Mouse (Mus musculus) small intestine, adult 2 months (tissue): ENCODE data around the gene D430041D05Rik. TPM values are rescaled to one million over a fixed set of nuclear protein-coding genes. Genes with fewer than 3 reads are reported as not detected.

Source experiments
- H3K27ac ChIP-seq: fragments of 200-500 bp; 2 replicates; pipeline ENCODE4 v1.5.1; 2012; ENCODE audit warnings: low read depth, low read length, control low read depth, inconsistent platforms; ENCODE audit not compliant: insufficient read depth
- H3K27me3 ChIP-seq: fragments of 200-500 bp; 2 replicates; pipeline ENCODE4 v1.6.1; 2012; ENCODE audit warnings: mild to moderate bottlenecking, moderate library complexity, low read length, inconsistent platforms; ENCODE audit not compliant: control insufficient read depth, insufficient read depth
- H3K36me3 ChIP-seq: fragments of 200-500 bp; 2 replicates; pipeline ENCODE4 v1.6.1; 2012; ENCODE audit warnings: mild to moderate bottlenecking, low read length, control low read depth, inconsistent platforms; ENCODE audit not compliant: control insufficient read depth, insufficient read depth
- H3K4me1 ChIP-seq: fragments of 200-500 bp; 2 replicates; pipeline ENCODE4 v1.6.1; 2012; ENCODE audit warnings: low read length, inconsistent platforms, mixed read lengths; ENCODE audit not compliant: control insufficient read depth, insufficient read depth, insufficient read length
- H3K4me3 ChIP-seq: fragments of 200-500 bp; 2 replicates; pipeline ENCODE4 v1.5.1; 2012; ENCODE audit warnings: low read depth, mild to moderate bottlenecking, control low read depth, inconsistent platforms, low read length, moderate library complexity
- CTCF ChIP-seq: fragments of 200-500 bp; IDR thresholded peaks from 2 replicates; pipeline ENCODE4 v1.5.1; 2012; ENCODE audit warnings: low read depth, mild to moderate bottlenecking, control low read depth, inconsistent platforms, low read length, moderate library complexity, mixed read lengths; ENCODE audit not compliant: insufficient replicate concordance, insufficient read length; ENCODE audit errors: extremely low read depth
- POLR2A ChIP-seq: fragments of 200-500 bp; IDR thresholded peaks from 2 replicates; pipeline ENCODE4 v1.6.1; 2012; ENCODE audit warnings: low read depth, mild to moderate bottlenecking, control low read depth, inconsistent platforms, low read length, moderate library complexity
- WGBS: fragments of 180-500 bp; shearing (Covaris S2); methylation state at CpG from one replicate; pipeline ENCODE4 v1.1.7; 2018; 5-methylcytosine and 5-hydroxymethylcytosine counted together
- polyA plus RNA-seq: library from polyadenylated mRNA; depleted of rRNA; stranded (reverse); fragments of >200 nt; gene quantifications from 2 replicates; pipeline ENCODE4 v1.2.3, GENCODE M21; 2012

The D430041D05Rik gene
- polyA plus RNA-seq, 1 experiment, result not detected

GRCm38 (mm10) chr2:104163978-104164487, 246.8 kb downstream of the D430041D05Rik start:
- TF ChIP-seq CTCF, result no peak
- no peak for TF ChIP-seq POLR2A
- no peak overlapping the region for H3K27ac ChIP-seq
- H3K27me3 ChIP-seq, result no peaks in the 10 kb centered on the region
- no peaks in the 10 kb centered on the region for H3K4me1 ChIP-seq
- WGBS, result 87% methylated on average over 4 of the region's 4 CpGs
- H3K36me3 ChIP-seq, result no peaks in the 10 kb centered on the region
- no peak overlapping the region for H3K4me3 ChIP-seq

GRCm38 (mm10) chr2:104163418-104163817, 247.4 kb downstream of the D430041D05Rik start:
- no peaks in the 10 kb centered on the region for H3K36me3 ChIP-seq
- TF ChIP-seq CTCF, result no peak
- TF ChIP-seq POLR2A, result no peak
- no peaks in the 10 kb centered on the region for H3K27me3 ChIP-seq
- 77% methylated on average over 7 of the region's 7 CpGs for WGBS
- no peak overlapping the region for H3K4me3 ChIP-seq
- no peaks in the 10 kb centered on the region for H3K4me1 ChIP-seq
- no peak overlapping the region for H3K27ac ChIP-seq

DNA sequence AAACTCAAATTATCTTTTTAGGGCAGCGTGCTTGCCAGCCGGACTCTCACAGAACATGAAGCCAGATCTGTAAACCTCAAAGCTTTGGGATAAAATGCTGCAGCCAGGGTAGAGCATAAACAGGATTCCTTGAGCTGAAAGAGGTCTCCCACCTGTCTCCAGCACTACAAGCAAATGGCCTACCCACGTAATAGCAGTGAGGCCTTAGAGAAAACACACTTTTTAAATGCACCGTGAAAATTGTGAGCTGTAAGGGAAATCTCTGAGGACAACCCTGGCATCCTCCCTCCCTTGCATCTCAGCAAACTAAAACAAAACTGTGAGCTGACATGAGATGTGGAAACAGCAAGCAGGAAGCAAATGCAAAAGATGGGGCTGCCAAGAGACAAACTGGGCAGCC, 253.0 kb downstream of the D430041D05Rik start:
- Histone ChIP-seq H3K4me1 (no peaks in the 10 kb centered on the region), H3K4me3 (no peak overlapping the region), H3K27me3 (no peaks in the 10 kb centered on the region), H3K36me3 (no peaks in the 10 kb centered on the region), H3K27ac (no peak overlapping the region)
- TF ChIP-seq POLR2A, result no peak
- WGBS, result 86% methylated on average over 4 of the region's 4 CpGs

DNA sequence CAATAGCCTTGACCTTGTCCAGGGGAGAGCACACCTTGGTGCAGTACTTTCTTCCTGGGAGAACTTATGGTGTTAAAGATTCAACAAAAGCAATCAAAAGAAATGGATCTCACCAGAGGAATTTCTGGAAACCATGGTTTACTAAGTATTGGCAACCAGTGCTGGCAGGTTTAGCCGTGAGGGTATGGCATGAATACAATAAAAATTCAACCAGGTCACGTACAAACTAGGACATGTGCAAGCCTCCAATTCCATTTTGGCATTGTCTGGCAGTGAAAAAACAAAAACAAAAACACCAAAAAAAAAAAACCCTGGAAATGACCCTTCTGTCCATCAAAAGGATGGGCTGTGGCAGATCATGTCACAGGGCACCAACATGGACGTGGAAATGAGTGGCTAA, 256.9 kb downstream of the D430041D05Rik start:
- Histone ChIP-seq H3K36me3 (no peaks in the 10 kb centered on the region), H3K4me3 (no peak overlapping the region), H3K27me3 (no peaks in the 10 kb centered on the region), H3K4me1 (no peaks in the 10 kb centered on the region), H3K27ac (no peak overlapping the region)
- WGBS, result 76% methylated on average over 3 of the region's 3 CpGs
- TF ChIP-seq POLR2A (no peak), CTCF (no peak)

DNA sequence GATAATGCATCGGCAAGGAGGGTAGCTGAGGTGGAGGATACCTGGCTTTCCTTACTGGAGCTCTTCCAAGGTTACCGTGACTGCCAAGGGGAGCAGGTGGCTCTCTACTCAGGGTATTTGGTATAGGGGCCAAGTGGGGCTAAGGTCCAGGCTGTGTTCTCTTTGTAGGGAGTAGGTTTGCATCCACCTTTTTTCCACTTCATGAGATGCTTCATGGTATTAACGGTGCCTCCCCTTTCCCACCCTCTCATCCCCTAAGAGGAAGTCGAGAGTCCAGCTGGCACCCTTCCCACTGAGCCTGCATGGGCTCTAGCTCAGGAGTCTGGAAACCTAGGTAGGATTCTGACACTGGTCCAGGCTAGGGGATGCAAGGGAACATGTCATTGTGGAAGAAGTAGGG, 257.5 kb downstream of the D430041D05Rik start:
- WGBS, result 29% methylated on average over 4 of the region's 4 CpGs

DNA sequence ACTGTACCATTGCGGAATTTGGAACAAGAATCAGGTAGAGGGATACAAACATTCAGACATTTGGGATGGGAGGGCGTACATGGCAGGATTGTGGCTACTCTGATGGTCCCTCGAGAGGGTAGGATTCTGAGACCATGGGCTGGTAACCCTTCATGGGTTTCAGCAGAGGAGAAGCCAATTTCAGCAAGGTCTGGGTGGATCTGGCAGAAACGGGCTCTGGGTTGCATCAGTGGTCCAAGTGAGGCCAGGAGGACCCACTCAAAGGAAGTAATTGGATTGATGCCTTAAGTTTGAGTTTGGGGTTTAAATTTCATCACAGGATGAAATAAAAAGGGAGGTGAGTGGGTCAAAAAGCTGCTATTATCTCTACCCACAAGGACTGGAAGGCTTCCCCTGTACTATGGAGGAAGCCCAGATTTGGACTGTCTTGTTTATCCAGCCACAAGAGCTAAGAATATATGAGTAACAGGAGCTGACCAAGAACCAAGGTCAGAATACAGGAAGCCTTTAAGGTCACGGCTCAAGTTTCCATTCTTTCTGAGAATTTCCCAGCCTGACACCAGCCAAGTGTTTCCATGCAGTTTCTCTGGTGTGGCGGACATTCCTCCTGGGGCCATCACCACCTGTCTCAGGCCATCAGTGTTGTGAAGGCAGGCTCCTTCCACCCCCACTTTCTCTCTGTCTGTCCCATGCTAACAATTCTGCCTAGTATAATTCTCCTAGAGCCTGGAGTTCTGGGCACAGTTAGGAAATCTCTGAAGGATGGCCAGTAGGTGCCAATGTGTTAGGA, 260.0 kb downstream of the D430041D05Rik start:
- no peaks in the 10 kb centered on the region for H3K27me3 ChIP-seq
- TF ChIP-seq POLR2A, result no peak
- TF ChIP-seq CTCF, result no peak
- H3K4me3 ChIP-seq, result no peak overlapping the region
- no peak overlapping the region for H3K27ac ChIP-seq
- no peaks in the 10 kb centered on the region for H3K36me3 ChIP-seq
- WGBS, result 82% methylated on average over 6 of the region's 6 CpGs
- H3K4me1 ChIP-seq, result no peaks in the 10 kb centered on the region

More for the DNA sequence above, 257.5 kb downstream of the D430041D05Rik start:
- no peaks in the 10 kb centered on the region for H3K4me1 ChIP-seq
- H3K4me3 ChIP-seq, result no peak overlapping the region
- H3K27me3 ChIP-seq, result no peaks in the 10 kb centered on the region
- H3K27ac ChIP-seq, result no peak overlapping the region
- no peaks in the 10 kb centered on the region for H3K36me3 ChIP-seq
- TF ChIP-seq CTCF, result no peak
- TF ChIP-seq POLR2A, result no peak

GRCm38 (mm10) chr2:104147910-104148561, 262.8 kb downstream of the D430041D05Rik start:
- WGBS, result 62% methylated on average over 4 of the region's 4 CpGs
- Histone ChIP-seq H3K36me3 (no peaks in the 10 kb centered on the region), H3K4me3 (no peak overlapping the region), H3K4me1 (no peaks in the 10 kb centered on the region), H3K27me3 (no peaks in the 10 kb centered on the region), H3K27ac (no peak overlapping the region)
- TF ChIP-seq CTCF (no peak), POLR2A (no peak)
